Mouse (Mus musculus) 3T3-L1 (cell line): ENCODE results near the gene Pln.

Source experiments
- DNase-seq: peaks from one replicate; pipeline ENCODE4 v3.0.0-alpha.2; 2015; ENCODE audit warnings: low read depth, low spot score

Gene Pln

GRCm38 (mm10) chr10:53364311-53364710 lies 26.8 kb downstream of the Pln start:
- DNase-seq: no peak

GRCm38 (mm10) chr10:53367265-53367664 lies 29.8 kb downstream of the Pln start:
- no peak for DNase-seq

GRCm38 (mm10) chr10:53373885-53374578 lies 36.6 kb downstream of the Pln start:
- no peak for DNase-seq

GRCm38 (mm10) chr10:53377096-53377495 lies 39.6 kb downstream of the Pln start:
- no peak for DNase-seq

- DNase-seq: no peak
Measured at GRCm38 (mm10) chr10:53378296-53378695, 40.8 kb downstream of the Pln start.

GRCm38 (mm10) chr10:53378981-53379708 lies 41.7 kb downstream of the Pln start:
- peak; percentile 32 for DNase-seq

GRCm38 (mm10) chr10:53379709-53380106 lies 42.2 kb downstream of the Pln start, which contains the start of gene Cep85l:
Cep85l (minus strand) TSS chr10:53379947.
- peak; percentile 84 for DNase-seq

- no peak for DNase-seq
Measured at GRCm38 (mm10) chr10:53382696-53383365, 45.4 kb downstream of the Pln start.

- DNase-seq: no peak
Measured at GRCm38 (mm10) chr10:53384896-53385295, 47.4 kb downstream of the Pln start.

GRCm38 (mm10) chr10:53385438-53385837 lies 48.0 kb downstream of the Pln start:
- no peak for DNase-seq

GRCm38 (mm10) chr10:53388227-53388920 lies 50.9 kb downstream of the Pln start:
- no peak for DNase-seq

GRCm38 (mm10) chr10:53394923-53395629 lies 57.6 kb downstream of the Pln start:
- DNase-seq: peak; percentile 76
